Mouse (Mus musculus): ENCODE results near the gene Gm20425.
A peak's percentile ranks its signal among the peaks of the same experiment; 100 is the strongest.
"Not testable (repeated sequence)": the region's sequence is repeated elsewhere in the genome, so short reads cannot be mapped to it uniquely, and the experiment has no call there.

Gm20425 gene

DNA sequence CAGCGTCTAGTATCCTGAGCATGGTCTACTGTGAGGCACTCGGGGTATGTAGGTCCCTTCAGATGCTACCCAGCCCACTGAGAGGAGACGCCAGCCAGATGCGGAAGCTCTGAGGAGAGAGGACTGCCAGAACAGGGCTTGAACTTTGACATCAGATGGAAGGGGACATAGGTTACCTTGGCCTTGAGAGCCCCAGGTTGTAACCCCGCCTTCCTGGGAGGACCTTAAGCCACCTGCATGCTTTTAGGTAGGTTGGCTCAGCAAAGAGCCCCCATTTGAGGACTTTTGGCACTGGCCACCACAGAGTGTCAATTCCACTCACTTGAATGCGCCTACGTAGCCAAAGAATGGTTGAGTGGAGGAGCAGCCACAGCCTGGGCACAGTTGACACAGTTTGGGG, 5.4 kb downstream of the Gm20425 start:
- DNase-seq (ENCODE audit: inconsistent ontology term) = no peak

DNA sequence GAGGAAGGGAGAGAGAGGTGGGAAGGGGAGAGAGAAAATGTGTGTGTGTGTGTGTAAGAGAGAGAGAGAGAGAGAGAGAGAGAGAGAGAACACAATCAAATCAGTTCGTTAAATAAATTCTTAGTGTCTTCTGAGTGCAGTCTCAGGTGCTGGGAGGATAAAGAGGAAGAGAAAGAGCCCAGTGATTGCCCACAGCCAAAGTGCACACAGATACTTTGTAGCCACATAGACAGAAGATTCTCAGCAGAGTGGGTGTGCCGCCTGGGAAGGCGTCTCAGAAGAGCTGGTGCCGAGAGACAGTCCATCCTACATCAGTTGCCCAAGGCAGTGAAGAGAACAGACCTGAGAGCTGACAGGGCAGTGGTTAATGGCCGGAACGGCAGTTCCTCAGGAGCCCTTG, 15.8 kb downstream of the Gm20425 start:
- no peak for DNase-seq (ENCODE audit: inconsistent ontology term)

DNA sequence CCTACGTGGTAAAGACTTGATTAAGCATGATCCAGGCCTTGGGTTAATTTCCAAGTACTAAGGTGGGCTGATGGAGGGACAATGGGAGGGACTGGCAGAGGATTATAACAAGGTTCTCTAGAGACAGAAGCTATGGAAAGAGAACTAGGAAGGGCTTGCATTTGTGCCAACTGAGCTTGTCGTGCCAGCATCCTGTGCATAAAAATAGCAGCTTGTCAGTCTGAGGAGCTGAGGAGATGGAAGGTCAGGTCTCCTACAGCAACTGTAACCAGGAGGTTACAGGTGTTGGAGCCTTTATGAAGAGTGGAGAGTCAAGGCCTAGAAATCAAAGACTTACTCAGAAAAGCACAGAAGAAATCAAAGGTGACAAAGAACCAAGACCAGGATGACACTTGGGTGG, 16.5 kb downstream of the Gm20425 start:
- no peak for DNase-seq (ENCODE audit: inconsistent ontology term)

DNA sequence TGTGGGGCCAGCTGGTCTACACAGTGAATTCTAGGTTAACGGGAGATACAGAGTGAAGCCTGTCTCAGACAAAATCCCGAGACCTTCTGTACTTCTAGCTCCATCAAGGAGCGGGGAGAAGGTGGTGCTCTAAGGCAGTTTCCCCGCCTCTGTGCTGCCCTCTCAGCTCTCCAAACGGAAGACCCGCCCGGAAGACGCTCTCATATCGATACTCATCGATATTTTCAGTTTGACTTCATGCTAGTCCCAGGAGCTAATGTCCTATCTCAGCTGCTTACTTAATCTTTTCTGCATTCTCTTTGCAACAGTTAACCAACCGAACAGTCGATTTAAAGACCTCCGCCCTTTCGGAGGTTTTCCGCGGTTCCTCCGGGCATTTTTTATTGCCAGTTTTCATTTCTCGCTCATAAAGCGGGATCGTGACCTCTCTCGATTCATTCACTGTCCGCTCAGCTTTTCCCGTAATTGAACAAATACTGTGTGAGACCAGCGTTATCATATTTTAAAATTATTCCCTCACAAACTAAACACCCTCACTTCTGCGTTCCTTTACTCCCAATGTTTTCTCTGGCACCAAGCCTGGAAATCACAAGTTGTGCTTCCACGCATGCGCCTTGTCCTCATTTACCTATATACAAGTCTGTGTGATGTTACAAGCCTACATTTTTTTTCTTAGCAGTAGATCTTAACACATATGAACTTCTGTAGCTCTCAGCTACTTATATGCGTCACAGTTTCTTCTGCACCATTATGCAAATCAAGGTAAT, 17.3 kb downstream of the Gm20425 start:
- no peak for DNase-seq (ENCODE audit: inconsistent ontology term)

DNA sequence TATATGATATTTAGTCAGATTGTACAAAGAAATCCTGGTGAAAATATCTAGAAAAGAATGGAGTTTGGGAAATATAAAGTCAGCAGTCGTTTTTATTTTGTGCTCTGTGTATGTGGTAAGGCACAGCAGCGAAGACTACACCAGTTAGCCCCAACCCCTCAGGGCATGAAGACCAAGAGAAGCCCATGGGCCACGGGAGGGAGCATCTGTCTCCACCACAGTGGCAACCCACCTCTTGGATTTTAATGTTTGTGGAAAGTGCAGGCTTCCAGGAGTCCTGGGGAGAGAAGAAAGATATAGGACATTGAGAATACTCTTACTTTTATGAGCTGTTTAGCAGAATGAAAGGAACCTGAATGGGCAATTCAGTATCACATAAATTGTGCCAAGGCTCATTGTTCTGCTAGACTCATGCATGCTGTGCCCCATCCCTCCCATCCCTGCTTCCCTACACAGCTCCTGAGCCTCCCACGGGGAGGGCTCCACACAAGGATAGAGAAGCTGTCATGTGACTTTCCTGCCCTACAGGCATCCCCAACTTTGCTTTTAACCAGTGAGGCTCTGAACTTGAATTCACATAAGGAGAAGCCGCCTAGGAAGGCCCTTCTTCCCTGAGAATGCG, 21.2 kb downstream of the Gm20425 start:
- DNase-seq (ENCODE audit: inconsistent ontology term) = peak; percentile 22

DNA sequence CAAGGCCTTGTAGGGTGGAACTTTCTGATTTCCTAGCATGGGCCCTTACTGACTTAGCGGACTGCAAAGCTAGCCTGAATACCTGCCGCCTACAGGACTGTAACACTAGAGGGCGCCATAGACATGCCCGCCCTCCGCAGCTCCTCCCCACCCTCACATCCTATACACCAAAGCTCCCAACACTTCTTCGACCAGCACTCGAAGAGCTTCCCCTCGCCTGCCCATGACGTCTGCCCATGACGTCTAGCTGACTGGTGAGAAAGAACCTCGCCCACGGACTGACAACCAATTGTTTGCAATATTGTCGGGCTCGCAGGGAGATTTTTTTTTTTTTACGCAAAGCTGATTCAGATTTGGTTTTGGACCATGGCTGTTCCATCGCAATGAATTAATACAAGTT, 22.3 kb downstream of the Gm20425 start:
- DNase-seq (ENCODE audit: inconsistent ontology term) = peak; percentile 74

DNA sequence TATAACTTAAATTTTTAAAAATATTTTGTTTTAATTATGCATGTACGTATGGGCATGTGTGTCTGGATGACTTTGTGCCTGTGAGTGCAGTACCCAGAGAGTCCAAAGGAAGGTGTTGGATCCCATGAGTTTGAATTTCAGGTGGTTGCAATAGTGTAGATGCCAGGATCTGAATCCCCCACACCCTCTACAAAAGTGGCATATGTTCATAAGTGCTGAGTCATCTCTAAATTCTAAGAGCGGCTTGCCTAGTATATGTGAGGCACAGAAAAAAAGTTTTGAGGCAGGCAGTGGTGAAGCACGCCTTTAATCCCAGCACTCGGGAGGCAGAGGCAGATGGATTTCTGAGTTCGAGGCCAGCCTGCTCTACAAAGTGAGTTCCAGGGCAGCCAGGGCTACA, 24.3 kb downstream of the Gm20425 start:
- DNase-seq (ENCODE audit: inconsistent ontology term) = no peak

DNA sequence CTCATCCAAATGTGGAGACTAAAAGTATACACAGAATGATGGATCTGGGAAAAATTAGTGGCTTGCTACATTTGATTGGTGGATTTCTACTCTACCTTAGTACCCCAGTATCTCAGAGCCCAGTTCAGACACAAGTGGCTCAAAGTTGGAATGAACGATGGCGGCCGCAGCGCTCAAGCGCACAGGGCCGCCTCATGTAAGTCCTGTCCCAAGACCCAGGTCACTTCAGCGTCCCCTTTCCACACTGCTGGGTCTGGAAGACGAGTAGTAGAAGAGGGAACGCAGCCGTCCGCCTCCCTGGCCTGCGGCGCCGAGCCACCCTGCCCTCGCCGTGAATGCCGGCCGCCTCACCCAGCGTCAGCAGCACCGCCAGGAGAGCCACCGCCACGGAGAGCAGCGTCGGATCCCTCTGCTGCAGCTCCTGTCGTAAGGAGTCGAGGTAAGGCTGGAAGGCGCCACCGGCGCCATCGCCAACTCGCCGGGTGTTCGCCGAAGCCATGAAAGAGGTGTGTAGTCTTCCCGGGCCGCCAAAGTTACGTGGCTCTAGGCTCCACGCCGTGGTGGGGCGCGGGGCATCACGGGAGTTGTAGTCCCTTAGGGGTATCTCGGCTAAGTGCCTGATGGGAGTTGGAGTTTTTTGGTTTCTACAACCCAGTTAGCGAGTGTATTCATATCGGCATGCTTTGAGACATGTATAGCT, 28.4 kb downstream of the Gm20425 start, which contains the start of gene Srprb:
Srprb (minus strand) TSS at position 577 of the 700 bp plus-strand sequence.
- DNase-seq (ENCODE audit: inconsistent ontology term) = peak; percentile 96

DNA sequence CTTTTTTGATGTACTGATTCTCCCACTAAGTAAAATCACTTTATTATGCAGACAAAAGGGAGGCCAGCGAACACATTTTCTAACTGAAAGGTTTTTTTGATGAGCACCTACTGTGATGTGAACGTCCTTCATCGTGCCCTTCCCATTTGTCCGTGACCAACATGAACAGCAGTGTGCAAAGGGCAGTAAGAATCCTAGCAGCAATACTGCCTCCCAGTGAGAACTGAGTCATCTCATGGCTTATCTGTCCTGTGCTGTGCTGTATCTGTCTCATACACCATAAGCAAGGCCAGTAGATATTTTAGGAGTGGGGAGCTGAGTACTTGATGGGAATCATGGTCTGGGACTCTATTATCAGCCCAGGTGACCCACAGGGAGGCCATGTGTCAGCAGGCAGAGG, 41.7 kb downstream of the Gm20425 start:
- DNase-seq (ENCODE audit: inconsistent ontology term) = no peak

DNA sequence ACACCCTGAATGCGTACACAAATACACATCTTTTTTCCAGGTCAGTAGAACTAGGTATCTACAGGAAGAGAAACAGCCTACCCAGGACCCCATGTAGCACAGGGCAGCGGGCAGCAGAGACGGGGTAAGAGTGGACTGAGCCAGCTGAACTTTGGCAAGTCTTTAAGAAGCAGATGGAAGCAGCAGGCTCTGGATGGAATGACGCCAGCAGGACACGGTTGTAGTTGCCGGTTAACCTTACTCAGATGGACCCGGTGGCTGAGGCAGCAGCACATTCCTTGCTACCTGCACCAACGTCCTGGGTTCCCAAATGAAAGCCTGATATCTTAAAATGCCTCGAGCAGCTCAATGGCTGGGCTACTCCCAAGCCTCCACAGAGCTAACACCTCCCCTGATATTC, 43.4 kb downstream of the Gm20425 start:
- DNase-seq (ENCODE audit: inconsistent ontology term) = no peak

DNA sequence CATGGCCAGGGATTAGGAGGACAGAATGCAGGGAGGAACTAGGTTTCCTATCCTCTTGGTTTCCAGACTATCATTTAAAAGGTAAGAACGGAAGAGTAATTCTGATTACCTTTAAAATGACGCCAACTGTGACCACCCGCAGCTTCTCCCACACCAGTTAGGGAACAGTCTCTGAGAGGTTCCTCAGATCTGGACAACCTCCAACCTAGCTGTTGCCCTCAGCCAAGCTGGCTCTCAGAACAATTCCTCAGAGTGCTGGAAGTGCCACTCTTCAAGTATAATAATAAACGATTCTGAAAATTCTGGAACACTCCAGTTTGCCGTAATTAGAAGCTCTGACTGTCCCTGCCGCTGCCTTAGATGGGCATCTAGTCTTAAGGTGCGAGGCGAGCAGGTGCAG, 44.2 kb downstream of the Gm20425 start:
- no peak for DNase-seq (ENCODE audit: inconsistent ontology term)

DNA sequence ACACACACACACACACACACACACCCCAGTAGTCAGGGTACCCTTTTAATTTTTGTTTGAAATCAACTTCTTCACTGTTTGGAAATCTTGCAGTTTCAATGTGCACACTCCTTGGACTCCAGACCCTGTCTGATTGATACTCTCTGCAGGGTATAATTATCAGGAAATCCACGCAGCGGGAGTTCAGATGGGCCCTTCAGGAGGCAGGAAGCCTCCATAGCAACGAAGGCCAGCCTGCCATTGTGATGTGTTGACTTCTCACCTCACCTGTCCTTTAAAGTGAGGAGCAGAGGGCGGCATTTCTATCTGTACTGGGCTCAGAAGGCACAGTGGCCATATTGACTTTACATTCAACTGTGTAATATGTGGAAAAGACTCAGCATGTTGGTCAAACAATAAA, 45.3 kb downstream of the Gm20425 start:
- no peak for DNase-seq (ENCODE audit: inconsistent ontology term)

DNA sequence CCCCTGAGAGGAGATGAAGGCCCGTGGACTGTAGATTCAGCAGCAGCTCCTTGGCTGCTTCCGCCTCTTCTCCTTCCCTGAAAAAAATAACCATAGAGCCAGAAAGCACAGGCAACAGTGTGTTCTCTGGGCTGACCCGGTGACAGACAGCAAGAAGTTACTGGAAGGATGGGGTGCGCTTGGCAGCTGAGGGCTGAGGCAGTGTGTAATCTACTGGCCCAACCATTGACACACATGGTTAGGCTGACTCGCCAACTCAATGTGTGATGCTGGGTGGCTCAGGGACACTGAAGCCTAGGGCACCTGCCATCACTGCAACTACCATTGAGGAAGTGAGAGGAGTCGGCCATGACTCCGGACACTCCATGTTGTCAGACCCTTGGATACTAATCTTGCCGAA, 48.2 kb downstream of the Gm20425 start:
- DNase-seq (ENCODE audit: inconsistent ontology term) = no peak

DNA sequence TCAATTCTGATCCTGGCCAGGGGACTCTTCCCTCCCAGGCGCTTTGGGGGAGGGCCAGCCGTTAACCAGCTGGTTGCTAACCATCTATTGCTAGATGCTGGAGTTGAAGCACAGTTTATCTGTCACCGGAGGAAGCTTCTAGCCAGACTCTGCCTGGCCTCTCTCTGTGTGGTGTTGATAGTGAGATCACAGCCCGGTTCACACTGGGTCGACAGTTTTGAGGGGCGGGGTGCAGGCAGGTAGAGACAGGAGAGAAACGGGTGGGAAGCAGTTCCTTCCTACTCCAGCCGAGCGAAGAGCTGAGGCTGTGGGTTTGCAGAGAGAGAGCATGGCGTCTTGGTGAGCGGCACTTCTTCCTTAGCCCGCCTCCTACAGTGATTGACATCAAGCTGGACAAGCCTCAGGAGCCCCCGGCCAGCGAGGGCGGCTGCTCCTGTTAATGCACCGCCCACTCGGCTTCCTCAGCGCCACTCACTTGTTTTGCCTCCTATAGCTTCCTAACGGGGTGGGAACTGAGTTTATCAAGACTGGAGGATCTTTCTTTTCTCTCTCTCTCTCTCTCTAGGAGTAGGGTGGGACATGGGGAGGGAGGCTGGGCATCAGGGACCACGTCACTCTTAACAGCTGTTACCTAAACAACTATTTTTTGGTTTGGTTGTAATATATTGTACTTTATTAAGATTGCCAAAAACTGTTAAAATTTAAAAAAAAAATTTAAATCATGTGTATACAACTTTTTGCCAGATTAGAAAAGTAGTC, 49.1 kb downstream of the Gm20425 start:
- peak; percentile 79 for DNase-seq (ENCODE audit: inconsistent ontology term)

DNA sequence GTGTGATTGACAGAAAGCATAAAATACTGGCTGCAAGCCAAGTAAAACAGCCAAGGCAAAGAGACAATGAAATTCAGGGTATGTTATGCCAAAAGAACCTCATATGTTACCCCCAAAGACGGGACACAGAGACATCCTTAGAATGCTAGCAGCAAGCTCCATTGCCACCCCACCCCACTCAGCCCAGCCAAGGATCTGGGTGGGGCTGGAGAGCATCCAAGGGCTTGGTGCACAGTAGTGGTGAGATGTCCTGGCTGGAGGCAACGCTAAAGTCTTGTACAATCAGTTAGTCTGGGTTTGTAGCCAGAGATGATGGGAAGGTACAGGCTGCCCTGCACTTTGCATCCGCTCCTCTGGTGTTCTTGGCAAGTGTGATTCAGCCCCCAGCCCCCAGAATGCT, 49.8 kb downstream of the Gm20425 start:
- peak; percentile 4 for DNase-seq (ENCODE audit: inconsistent ontology term)

DNA sequence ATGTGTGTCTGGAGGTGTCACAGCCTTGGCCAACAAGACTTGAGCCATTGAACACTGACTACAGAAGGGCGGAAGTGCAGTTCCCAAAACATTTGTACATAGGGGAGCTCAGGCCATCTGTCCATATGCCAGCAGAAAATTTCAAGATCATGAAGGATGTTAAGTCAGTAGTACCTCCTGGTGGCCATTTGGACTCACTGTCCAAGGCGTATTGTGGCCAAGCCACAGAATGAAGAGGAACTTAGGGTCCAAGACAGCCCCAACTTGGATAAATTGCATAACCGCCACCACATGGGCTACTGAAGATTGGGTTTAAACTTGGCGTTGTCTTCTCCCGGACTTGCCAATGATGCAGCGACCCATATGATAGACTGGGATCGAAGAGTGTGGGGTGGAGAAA, 54.4 kb downstream of the Gm20425 start:
- DNase-seq (ENCODE audit: inconsistent ontology term) = no peak

DNA sequence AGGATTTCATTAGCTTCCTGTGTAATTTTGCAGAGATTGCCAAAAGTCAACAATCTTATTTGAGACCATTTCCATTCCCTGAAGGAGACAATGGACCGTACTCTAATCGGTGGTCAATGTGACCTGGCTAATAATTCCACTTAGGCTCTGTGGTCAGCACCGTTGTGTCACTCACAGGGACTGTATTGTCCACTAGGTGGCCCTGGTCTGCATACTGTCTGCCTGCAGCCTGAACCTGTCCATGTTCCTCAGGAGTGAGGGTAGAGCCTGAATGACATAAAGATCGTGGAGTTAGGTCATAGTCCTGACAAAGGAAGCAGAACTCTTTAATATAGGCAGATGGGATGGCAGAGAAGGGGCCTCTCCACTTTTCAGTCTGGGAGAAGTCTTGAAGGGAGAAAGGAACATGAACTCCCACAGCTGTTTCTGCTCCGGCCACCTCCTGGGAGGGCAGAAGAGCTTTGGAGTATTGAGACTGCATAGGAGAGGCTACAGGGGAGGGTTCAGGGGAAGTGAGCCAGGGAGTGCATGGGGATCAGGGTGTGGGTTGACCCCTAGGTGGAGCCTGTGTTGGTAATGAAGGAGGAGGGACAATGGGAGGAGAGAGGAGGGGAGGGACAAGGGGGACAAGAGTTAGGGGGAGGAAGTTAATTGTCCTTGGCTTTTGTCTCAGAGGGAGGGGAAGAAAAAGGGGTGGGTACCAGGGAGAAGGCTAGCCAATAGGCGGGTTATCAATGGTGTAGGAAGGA, 55.2 kb downstream of the Gm20425 start:
- peak; percentile 31 for DNase-seq (ENCODE audit: inconsistent ontology term)

DNA sequence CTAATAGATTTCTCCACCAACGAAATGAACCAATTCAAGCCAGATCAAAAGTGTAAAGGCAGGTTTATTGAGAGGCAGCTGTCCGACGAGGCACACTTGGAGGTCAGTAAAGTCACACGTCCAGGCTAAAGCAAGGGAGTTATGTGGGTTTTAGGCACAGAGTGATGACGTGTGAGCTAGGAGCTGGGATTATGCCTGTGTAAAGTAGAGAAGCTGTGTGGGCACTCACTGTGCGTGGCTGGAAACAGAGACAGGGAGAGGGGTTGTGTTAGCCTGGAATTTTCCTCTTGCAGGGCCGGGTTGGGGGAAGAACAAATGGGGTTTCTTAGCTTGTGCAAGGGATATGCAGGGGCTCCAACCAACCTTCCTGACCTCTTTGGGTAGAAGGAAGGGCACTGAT, 61.3 kb downstream of the Gm20425 start:
- no peak for DNase-seq (ENCODE audit: inconsistent ontology term)

DNA sequence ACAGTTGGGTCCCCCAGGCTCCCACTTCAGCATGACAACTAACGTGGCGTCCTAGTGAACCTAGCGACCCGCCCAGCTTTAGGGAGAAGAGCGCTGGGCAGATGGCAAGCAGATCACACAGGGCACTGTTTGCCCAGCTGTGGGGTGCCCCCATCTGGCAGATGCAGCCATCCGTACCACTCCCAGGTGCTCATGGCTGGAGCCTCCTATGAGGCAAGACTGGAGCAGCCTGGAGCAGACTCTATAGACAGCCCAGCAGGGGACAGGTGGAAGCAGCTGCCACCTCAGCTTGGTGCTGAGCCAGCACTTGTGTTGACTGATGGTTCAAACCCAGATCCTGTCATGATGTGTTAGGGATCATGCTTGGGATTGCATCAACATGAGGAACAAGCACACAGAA, 62.1 kb downstream of the Gm20425 start:
- no peak for DNase-seq (ENCODE audit: inconsistent ontology term)

DNA sequence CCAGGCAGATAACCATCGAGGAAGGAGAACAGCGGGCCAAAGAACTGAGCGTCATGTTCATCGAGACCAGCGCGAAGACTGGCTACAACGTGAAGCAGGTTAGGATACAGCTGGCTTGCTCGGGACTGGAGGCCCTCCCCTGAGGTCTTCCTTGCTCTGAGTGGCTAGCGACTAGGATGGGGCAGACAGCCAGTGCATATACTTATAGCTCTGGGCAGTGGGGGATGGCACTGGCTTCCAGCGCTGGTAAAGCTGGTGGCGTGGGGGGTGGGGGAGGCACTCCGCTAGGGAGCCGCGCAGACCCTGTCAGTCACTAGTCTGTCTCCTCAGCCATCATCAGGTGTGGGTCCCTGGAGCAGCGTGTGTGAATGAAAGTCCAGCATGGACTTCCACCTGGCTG, 66.3 kb downstream of the Gm20425 start:
- DNase-seq (ENCODE audit: inconsistent ontology term) = no peak

DNA sequence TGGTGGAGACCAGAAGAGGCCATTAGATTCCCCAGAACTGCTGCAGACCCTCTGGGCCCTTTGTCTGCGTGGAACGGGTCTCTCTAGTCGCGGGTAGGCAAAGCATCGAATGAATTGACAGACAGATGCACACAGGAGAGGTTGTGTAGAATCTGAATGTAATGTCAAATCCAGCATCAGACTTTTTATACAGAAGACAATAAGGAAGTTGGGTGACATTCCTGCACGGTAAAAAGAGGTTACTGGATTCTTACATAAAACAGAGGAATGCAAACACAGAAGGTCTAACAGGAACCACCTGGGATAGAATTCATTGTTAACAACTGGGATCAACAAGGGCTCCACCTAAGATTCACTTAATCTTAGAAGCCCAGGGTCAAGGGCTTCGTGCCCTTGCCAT, 74.9 kb downstream of the Gm20425 start:
- DNase-seq (ENCODE audit: inconsistent ontology term) = not testable (repeated sequence)
